Mouse (Mus musculus): ENCODE results near the gene Cst11. TPM values are rescaled to one million over a fixed set of nuclear protein-coding genes. Genes with fewer than 3 reads are reported as not detected.
A peak's percentile ranks its signal among the peaks of the same experiment; 100 is the strongest.

Gene Cst11
- total and polyA plus RNA-seq, 2 experiments from 2014 or later: not detected

- DNase-seq (ENCODE audit: low spot score) (no peak), ATAC-seq (ENCODE audit: insufficient read depth, low read depth) (no peak)
- Histone ChIP-seq H3K27me3 (ENCODE audit: control insufficient read depth, insufficient read depth, low read length) (no peaks in the 10 kb centered on the region), H3K27ac (ENCODE audit: low read depth) (no peak within 1 kb of the TSS), H3K4me2 (ENCODE audit: low read depth, low read length) (no peak within 1 kb of the TSS), H3K9ac (replicated peaks; ENCODE audit: low read depth, low read length) (no peak within 1 kb of the TSS), H3K4me1 (ENCODE audit: control insufficient read depth, insufficient read depth) (no peaks in the 10 kb centered on the region), H3K36me3 (replicated peaks; ENCODE audit: control insufficient read depth, insufficient read depth, low read length) (no peaks in the 10 kb centered on the region), H3K9me3 (replicated peaks; ENCODE audit: control insufficient read depth, low read length) (no peaks in the 10 kb centered on the region), H3K4me3 (ENCODE audit: low read depth, low read length) (no peak within 1 kb of the TSS)
- 8% methylated on average over 1 of the region's 1 CpGs for WGBS
- TF ChIP-seq EP300 (IDR thresholded peaks at IDR 0.05; ENCODE audit: low read depth) (no peak), CTCF (IDR thresholded peaks at IDR 0.05; ENCODE audit: low read depth) (no peak)
These were observed 10.4 kb upstream of the Cst11 start, which contains the start of gene 8030411F24Rik for GRCm38 (mm10) chr2:148781709-148782108. TSS of gene 8030411F24Rik (plus strand) at chr2:148782009.

- 88% methylated on average over 1 of the region's 1 CpGs for WGBS
- Histone ChIP-seq H3K27me3 (ENCODE audit: control insufficient read depth, insufficient read depth, low read length) (no peaks in the 10 kb centered on the region), H3K36me3 (replicated peaks; ENCODE audit: control insufficient read depth, insufficient read depth, low read length) (no peaks in the 10 kb centered on the region), H3K4me3 (ENCODE audit: low read depth, low read length) (no peak overlapping the region), H3K4me2 (ENCODE audit: low read depth, low read length) (no peak overlapping the region), H3K9me3 (replicated peaks; ENCODE audit: control insufficient read depth, low read length) (no peaks in the 10 kb centered on the region), H3K9ac (replicated peaks; ENCODE audit: low read depth, low read length) (no peak overlapping the region), H3K27ac (ENCODE audit: low read depth) (no peak overlapping the region), H3K4me1 (ENCODE audit: control insufficient read depth, insufficient read depth) (no peaks in the 10 kb centered on the region)
- TF ChIP-seq EP300 (IDR thresholded peaks at IDR 0.05; ENCODE audit: low read depth) (no peak), CTCF (IDR thresholded peaks at IDR 0.05; ENCODE audit: low read depth) (no peak)
- ATAC-seq (ENCODE audit: insufficient read depth, low read depth) (no peak), DNase-seq (ENCODE audit: low spot score) (no peak)
These were observed 7.5 kb downstream of the Cst11 start for GRCm38 (mm10) chr2:148763648-148764388.

GRCm38 (mm10) chr2:148754310-148754846, 16.9 kb downstream of the Cst11 start:
- TF ChIP-seq EP300 (IDR thresholded peaks at IDR 0.05; ENCODE audit: low read depth): no peak
- TF ChIP-seq CTCF (IDR thresholded peaks at IDR 0.05; ENCODE audit: low read depth): no peak
- Histone ChIP-seq H3K9me3 (replicated peaks; ENCODE audit: control insufficient read depth, low read length) (no peaks in the 10 kb centered on the region), H3K4me3 (ENCODE audit: low read depth, low read length) (no peak overlapping the region), H3K4me2 (ENCODE audit: low read depth, low read length) (no peak overlapping the region), H3K9ac (replicated peaks; ENCODE audit: low read depth, low read length) (no peak overlapping the region), H3K36me3 (replicated peaks; ENCODE audit: control insufficient read depth, insufficient read depth, low read length) (no peaks in the 10 kb centered on the region), H3K27ac (ENCODE audit: low read depth) (no peak overlapping the region), H3K4me1 (ENCODE audit: control insufficient read depth, insufficient read depth) (no peaks in the 10 kb centered on the region), H3K27me3 (ENCODE audit: control insufficient read depth, insufficient read depth, low read length) (no peaks in the 10 kb centered on the region)
- no peak for ATAC-seq (ENCODE audit: insufficient read depth, low read depth)
- no peak for DNase-seq (ENCODE audit: low spot score)
- 55% methylated on average over 1 of the region's 1 CpGs for WGBS

- 13% methylated on average over 15 of the region's 15 CpGs for WGBS
- no peak for TF ChIP-seq EP300 (IDR thresholded peaks at IDR 0.05; ENCODE audit: low read depth)
- TF ChIP-seq CTCF (IDR thresholded peaks at IDR 0.05; ENCODE audit: low read depth): peak; percentile 67
- Histone ChIP-seq H3K27ac (ENCODE audit: low read depth) (no peak overlapping the region), H3K4me3 (ENCODE audit: low read depth, low read length) (peak overlapping the region; percentile 32), H3K27me3 (ENCODE audit: control insufficient read depth, insufficient read depth, low read length) (no peaks in the 10 kb centered on the region), H3K4me1 (ENCODE audit: control insufficient read depth, insufficient read depth) (no peaks in the 10 kb centered on the region), H3K36me3 (replicated peaks; ENCODE audit: control insufficient read depth, insufficient read depth, low read length) (no peaks in the 10 kb centered on the region), H3K9me3 (replicated peaks; ENCODE audit: control insufficient read depth, low read length) (no peaks in the 10 kb centered on the region), H3K9ac (replicated peaks; ENCODE audit: low read depth, low read length) (no peak overlapping the region), H3K4me2 (ENCODE audit: low read depth, low read length) (peak overlapping the region; percentile 66)
- peak; percentile 83 for DNase-seq (ENCODE audit: low spot score)
- peak; percentile 66; the same call in 1 of the 2 replicates for ATAC-seq (ENCODE audit: insufficient read depth, low read depth)
These were observed 19.1 kb downstream of the Cst11 start for GRCm38 (mm10) chr2:148751893-148752813.

- no peak within 1 kb of the TSS for H3K4me3 ChIP-seq (ENCODE audit: low read depth, low read length)
- WGBS: 62% methylated on average over 1 of the region's 1 CpGs
- no peaks in the 10 kb centered on the region for H3K36me3 ChIP-seq (replicated peaks; ENCODE audit: control insufficient read depth, insufficient read depth, low read length)
- no peak within 1 kb of the TSS for H3K27ac ChIP-seq (ENCODE audit: low read depth)
- no peak within 1 kb of the TSS for H3K9ac ChIP-seq (replicated peaks; ENCODE audit: low read depth, low read length)
- no peaks in the 10 kb centered on the region for H3K4me1 ChIP-seq (ENCODE audit: control insufficient read depth, insufficient read depth)
- DNase-seq (ENCODE audit: low spot score): no peak
- TF ChIP-seq CTCF (IDR thresholded peaks at IDR 0.05; ENCODE audit: low read depth) (no peak), EP300 (IDR thresholded peaks at IDR 0.05; ENCODE audit: low read depth) (no peak)
- no peak for ATAC-seq (ENCODE audit: insufficient read depth, low read depth)
- no peak within 1 kb of the TSS for H3K4me2 ChIP-seq (ENCODE audit: low read depth, low read length)
- H3K9me3 ChIP-seq (replicated peaks; ENCODE audit: control insufficient read depth, low read length): no peaks in the 10 kb centered on the region
- no peaks in the 10 kb centered on the region for H3K27me3 ChIP-seq (ENCODE audit: control insufficient read depth, insufficient read depth, low read length)
These were observed 21.2 kb downstream of the Cst11 start, which contains the start of gene Cstl1 for GRCm38 (mm10) chr2:148750058-148750457. TSS of gene Cstl1 (plus strand) at chr2:148750358.

Data from heart, postnatal 0 days (tissue).